Mouse (Mus musculus) cerebellum, postnatal 4 days (tissue): ENCODE measurements at regions not wholly inside any gene's neighbourhood (a gene's known extent, or its start where the extent isn't known, plus 50 kb on each side); places are given as distances from the start of the nearest gene placed in this dataset.

Experiments used
- DNase-seq, 2 experiments: peaks; one replicate each; pipeline ENCODE4 v3.0.0; 2022; ENCODE audit warnings: low spot score in 2 of 2, mixed read lengths in 1 of 2

GRCm38 (mm10) chr13:25333803-25334202 lies 63.5 kb upstream of the Nrsn1 start:
- no peak for DNase-seq
